Mouse (Mus musculus): ENCODE measurements at regions not wholly inside any gene's neighbourhood (a gene's known extent, or its start where the extent isn't known, plus 50 kb on each side); places are given as distances from the start of the nearest gene placed in this dataset.

DNA sequence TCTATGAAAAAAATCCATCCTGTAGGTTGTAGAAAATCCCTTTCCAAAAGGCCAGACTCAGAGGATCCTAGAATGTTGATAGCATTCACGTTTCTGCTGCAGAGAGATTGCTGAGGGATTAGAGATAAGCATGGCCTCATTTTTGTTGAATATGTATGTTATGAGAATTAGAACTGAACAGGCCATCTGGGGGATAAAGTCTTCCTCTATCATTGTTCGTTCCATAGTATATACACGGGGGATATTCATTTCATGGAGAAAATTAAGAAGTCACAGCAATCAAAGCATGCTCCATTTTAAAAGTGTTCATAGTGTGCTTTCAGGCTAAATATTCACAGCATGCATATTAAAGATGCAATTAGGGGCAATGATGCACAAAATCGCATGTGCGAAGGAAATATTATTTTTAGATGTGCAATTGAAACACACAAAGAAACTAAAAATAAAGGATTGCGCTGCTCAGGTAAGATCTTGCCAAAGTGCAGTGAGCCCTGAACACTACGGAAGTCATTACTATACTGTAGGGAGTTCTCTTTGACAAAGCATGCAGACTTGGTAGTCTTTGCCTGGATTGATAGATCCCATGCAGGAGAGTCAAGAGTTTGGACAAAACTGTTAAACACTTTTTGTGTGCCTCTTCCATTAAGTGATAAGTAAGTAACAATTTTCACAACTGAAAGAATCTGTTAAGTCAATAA, 511.5 kb downstream of the Phf3 start:
- no peak for DNase-seq (ENCODE audit: low read depth, low spot score)

DNA sequence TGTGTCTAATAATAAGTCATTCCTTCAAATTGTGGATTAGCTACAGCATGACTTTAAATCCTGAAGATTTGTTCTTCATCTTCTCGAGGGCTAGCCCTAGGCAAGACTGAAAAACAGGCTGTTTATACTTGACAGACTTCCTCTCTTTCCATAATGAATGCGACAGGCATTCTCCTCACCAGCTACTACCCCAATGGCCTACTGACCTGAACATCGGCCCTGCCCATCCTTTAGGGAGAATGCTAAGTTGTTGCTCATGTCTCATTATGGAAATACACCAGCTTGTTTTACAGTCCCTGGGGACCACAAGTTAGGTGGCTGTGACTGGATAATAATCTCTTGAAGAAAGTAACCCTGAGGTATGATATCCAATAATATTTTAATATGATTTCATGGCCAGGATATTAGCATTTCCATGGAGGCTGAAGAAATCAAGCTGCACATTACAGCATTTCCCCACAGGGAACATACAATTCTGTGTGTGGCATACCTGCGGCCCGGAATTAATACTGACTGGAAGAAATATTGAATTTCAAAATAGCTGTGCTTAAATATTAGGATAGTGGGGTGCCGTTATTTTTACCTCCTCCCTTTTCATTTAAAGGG, 553.0 kb downstream of the Phf3 start:
- no peak for DNase-seq (ENCODE audit: low read depth, low spot score)

DNA sequence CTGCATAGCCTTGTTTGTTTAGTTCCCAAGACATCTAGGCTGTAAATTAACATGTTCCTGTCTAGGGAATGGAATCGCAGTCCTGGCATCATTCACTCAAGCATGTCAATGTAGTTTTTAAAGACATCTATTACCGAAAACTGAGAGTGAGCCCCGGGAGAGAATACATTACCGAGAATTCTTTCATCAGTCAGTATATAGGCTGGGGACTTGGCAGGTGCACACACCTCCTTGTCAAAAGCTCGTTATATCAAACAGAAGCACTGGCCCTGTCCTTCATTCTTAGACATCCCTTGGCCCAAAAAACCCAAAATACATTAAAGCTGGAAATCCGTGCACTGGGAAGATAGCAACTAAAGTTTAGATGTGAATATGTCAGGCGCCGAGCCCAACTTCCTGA, 555.5 kb downstream of the Phf3 start:
- DNase-seq (ENCODE audit: low read depth, low spot score): no peak

DNA sequence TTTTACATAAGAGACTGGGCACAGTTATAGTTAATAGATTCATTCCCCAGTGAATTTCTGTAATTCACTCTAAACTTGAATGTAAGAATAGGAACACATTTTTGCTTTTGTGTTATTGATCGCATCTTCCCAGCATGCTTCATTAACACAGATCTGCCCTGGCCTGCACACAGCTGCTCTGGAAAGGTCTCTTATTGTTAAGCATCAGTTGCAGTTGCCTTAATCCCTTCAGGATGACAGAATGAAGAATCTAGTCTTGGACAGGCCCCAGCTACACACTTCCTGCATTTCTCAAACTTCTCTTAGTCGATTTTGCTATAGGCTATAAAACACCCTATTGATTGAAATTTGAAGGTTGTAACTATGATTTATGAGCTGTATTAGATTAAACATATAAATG, 584.6 kb downstream of the Phf3 start:
- DNase-seq (ENCODE audit: low read depth, low spot score): no peak

DNA sequence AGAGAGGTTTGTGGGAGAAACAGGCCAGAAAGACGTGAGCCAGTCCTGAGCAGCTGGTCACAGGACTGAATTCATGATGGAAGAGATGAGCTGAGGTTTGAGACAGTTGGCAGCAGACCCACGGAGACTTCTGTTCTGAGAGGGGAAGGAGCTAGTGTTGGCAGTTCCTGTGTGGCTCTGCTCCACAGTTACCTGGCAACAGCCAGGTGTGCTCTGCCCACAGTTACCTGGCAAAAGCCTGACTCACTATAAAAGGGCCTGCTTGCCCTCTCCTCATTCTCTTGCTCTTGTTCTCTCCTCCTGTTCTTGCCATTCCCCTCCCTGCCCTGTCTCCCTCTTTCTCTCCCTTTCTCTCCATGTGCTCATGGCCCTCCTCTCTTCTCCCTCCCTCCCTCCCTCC, 611.3 kb downstream of the Phf3 start:
- DNase-seq (ENCODE audit: low read depth, low spot score): no peak

DNA sequence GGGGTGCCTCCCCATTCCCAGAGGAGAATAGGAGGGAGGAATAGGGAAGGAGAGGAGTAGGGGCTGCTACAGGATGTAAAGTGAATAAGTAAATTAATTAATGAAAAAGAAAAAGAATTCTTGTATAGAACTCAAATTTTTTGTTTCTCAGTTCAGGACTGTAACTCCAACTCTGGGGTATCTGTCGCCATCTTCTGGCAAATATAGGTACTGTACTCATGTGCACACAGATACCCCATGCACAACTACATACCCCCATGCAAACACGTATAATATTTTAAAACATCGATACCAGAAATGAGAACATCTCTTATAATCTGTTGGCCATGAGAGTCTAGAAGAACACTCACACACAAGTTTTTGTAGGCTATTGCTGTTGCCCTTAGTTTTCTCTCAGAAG, 614.2 kb downstream of the Phf3 start:
- DNase-seq (ENCODE audit: low read depth, low spot score): peak; percentile 33

DNA sequence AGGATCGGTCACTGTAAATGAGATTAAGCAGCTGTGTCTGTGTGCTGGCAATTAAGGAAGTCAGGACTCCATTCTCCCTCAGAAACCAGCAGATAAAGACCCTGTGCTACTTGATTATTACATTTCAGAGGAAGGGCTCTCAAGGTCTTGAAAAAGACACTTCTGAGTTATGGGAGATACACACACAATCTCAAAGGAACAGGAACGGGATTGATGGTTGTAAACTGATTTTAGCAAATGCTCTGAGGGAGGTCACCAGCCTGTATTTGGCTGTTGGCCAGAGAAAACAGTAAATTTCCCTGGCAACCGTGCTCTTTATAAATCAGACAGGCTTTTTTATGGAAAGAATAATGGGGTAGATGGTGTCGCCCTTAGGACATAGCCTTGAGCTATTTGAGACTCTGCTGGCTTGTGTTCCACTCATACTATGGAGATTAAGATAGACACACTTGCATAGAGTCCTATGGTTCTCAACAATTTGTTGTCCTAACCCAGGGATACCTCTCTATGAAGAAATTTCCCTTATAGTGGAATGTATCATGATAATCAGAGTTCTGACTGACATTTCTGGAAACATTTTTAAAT, 656.9 kb downstream of the Phf3 start:
- DNase-seq (ENCODE audit: low read depth, low spot score): no peak

DNA sequence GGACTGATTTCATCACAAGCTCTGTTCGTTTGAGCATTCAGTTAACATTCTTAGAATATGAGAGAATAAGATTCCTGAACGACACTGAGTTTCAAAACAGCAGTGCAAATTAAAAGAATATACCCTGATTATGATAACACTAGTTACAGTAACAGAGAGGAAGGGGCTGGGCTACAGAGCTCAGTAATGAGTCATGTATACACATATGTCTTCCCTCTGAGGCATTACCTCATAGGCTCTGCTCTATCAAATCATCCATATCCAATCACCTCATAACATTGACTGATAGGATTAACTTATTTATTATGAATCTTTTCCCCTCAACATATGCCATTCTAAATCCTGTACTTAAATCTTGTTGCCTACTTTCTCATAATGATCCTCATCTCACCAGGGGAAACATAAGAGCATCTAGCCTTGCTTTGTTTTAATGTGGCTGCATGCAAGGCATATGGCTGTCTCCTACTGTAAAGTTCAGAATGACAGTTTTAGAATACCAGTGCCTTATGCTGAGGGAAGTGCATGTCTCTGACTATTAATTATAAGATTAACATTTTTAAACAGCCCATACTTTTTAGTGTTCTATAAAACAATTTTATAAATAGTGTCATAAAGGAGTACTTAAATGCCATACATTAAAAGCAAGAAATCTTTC, 669.0 kb downstream of the Phf3 start:
- no peak for DNase-seq (ENCODE audit: low read depth, low spot score)

DNA sequence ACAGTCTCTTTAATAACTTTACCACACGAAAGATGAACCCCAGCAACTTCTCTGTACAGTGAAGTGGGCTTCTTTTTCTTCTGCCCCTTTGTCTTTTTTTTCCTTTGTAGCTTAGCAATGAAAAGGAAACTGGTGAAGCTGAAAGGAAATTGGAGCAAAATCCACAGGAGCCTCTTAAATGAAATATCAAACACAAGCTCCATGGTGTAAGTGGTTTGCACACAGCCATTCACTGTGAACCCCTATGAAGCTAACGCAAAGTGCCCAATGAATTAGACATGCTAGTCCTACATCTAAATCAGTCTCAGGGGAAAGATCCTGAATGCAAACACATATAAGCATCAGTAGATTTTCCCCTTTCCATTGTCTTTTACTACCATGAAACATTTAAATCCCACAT, 697.5 kb downstream of the Phf3 start:
- no peak for DNase-seq (ENCODE audit: low read depth, low spot score)

DNA sequence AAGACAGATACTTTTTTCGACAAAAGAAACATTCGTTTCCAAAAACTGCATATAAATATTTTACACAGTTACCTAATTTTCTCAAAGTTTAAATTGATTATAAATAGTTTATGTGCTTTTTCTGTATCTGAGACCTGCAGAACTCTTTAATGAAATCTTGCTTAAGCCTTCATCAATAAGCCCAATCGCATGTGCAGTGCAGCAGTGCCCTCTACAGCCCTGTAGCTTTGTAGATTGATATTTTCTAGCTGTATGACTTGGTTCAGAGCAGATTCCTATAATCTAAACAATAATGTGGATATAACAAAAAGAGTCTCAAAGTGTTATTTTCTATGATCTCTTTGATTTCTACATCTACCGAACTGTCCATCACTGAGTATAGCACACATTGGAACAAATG, 728.7 kb downstream of the Phf3 start:
- no peak for DNase-seq (ENCODE audit: low read depth, low spot score)

DNA sequence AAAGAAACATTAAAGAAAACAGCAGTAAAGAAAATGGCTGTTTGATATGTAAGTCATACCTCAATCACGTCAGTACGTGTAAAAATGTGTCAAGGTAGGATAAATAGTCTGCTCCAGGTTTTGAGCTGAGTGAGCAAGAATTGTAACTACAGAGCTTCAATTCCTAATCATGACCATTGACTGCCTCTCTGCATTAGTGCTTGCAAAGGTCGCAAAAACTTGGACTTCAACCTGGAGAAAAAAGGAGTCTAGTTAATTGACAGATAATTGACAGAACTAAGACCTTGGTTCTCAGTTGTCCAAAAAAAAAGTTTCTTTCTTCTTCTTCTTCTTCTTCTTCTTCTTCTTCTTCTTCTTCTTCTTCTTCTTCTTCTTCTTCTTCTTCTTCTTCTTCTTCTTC, 759.5 kb downstream of the Phf3 start:
- DNase-seq (ENCODE audit: low read depth, low spot score): no peak
